28 mouse cellular contexts compared by ENCODE assay signal in the genomic region with DNA sequence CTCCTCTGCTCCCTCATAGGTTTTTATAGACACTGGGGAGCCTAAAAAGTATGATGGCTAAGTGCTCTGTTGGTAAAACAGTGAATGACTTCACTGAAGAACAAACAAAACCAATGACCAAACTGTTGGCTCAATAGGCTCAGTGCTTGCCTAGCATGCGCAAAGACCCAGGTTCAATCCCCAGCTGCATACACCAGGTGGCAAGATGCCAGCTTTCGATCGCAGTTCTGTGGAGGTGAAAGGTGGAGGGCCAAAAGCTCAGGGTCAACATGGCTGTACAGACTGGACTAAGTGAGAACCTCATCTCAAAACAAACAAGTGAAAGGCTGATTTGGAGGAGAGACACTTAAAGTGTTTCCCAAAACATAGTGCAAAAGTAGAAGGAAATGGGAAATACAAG.
"Had no signal": no experiment of that assay in that cellular context is flagged by ENCODE, and none has a peak within 500 bp of the region (broad histone marks: within the 10 kb centered on the region; RNA-seq: fewer than 3 reads in every experiment).

No protein-coding gene starts in this region.

- H3K4me3 ChIP-seq: embryonic facial prominence, embryonic 10.5 days; embryonic facial prominence, embryonic 12.5 days; embryonic facial prominence, embryonic 13.5 days; embryonic facial prominence, embryonic 15.5 days; erythroblast, embryonic 14.5 days; forebrain, embryonic 10.5 days; forebrain, embryonic 12.5 days; forebrain, embryonic 13.5 days; forebrain, embryonic 15.5 days; gastrocnemius, adult 2 months had no signal

- H3K27ac ChIP-seq: embryonic facial prominence, embryonic 10.5 days; embryonic facial prominence, embryonic 12.5 days; embryonic facial prominence, embryonic 13.5 days; embryonic facial prominence, embryonic 15.5 days; forebrain, embryonic 10.5 days; forebrain, embryonic 12.5 days; forebrain, embryonic 13.5 days; forebrain, embryonic 15.5 days; gastrocnemius, adult 2 months had no signal

- H3K4me2 ChIP-seq: embryonic facial prominence, embryonic 12.5 days; embryonic facial prominence, embryonic 13.5 days; embryonic facial prominence, embryonic 15.5 days; forebrain, embryonic 12.5 days; forebrain, embryonic 13.5 days; forebrain, embryonic 15.5 days had no signal

- H3K36me3 ChIP-seq: embryonic facial prominence, embryonic 10.5 days; embryonic facial prominence, embryonic 12.5 days; embryonic facial prominence, embryonic 13.5 days; embryonic facial prominence, embryonic 15.5 days; forebrain, embryonic 10.5 days; forebrain, embryonic 12.5 days; forebrain, embryonic 15.5 days had no signal

- ATAC-seq: forebrain, embryonic 13.5 days; forebrain, embryonic 14.5 days; forebrain, embryonic 15.5 days; forebrain, embryonic 16.5 days; forebrain, postnatal 0 days had no signal

- H3K4me1 ChIP-seq: embryonic facial prominence, embryonic 10.5 days; embryonic facial prominence, embryonic 12.5 days; embryonic facial prominence, embryonic 13.5 days; embryonic facial prominence, embryonic 15.5 days; forebrain, embryonic 10.5 days; forebrain, embryonic 12.5 days; forebrain, embryonic 13.5 days; forebrain, embryonic 15.5 days had no signal

- H3K9ac ChIP-seq: embryonic facial prominence, embryonic 12.5 days; embryonic facial prominence, embryonic 13.5 days; embryonic facial prominence, embryonic 15.5 days; forebrain, embryonic 12.5 days; forebrain, embryonic 13.5 days; forebrain, embryonic 15.5 days; forebrain, postnatal 0 days had no signal

- H3K27me3 ChIP-seq: embryonic facial prominence, embryonic 12.5 days; embryonic facial prominence, embryonic 13.5 days; embryonic facial prominence, embryonic 15.5 days; forebrain, embryonic 12.5 days; forebrain, embryonic 13.5 days; forebrain, embryonic 15.5 days had no signal

- H3K9me3 ChIP-seq: embryonic facial prominence, embryonic 10.5 days; embryonic facial prominence, embryonic 12.5 days; embryonic facial prominence, embryonic 13.5 days; embryonic facial prominence, embryonic 15.5 days; forebrain, embryonic 10.5 days; forebrain, embryonic 12.5 days; forebrain, embryonic 13.5 days; forebrain, embryonic 15.5 days had no signal

- DNase-seq: cerebellum, adult 2 months; cerebellum, adult 8-10 months; cerebellum, adult 9-10 months; cerebellum, adult 9-11 months; cerebellum, postnatal 10 days; cerebellum, postnatal 14 days; cerebellum, postnatal 25 days; cerebellum, postnatal 36 days; embryo, embryonic 11 days; forebrain, postnatal 0 days; gastrocnemius, adult 2 months; gastrocnemius, postnatal 10 days; gastrocnemius, postnatal 14 days; gastrocnemius, postnatal 25 days; gastrocnemius, postnatal 36 days; heart, adult 11 months; heart, adult 18-20 months had no signal
